Mouse (Mus musculus) hindbrain, embryonic 13.5 days (tissue): ENCODE data around the gene Blcap. TPM values are rescaled to one million over a fixed set of nuclear protein-coding genes. Genes with fewer than 3 reads are reported as not detected.

Experiments used
- ATAC-seq: fragments of 200-750 bp; cut with Nextera tagmentation; 2 replicates; pipeline ENCODE4 v1.8.0; 2017; ENCODE audit warnings: moderate TSS enrichment; ENCODE audit not compliant: low FRiP score
- H3K27ac ChIP-seq: fragments of 300-500 bp; sonication (generic); 2 replicates; pipeline ENCODE4 v1.5.1; 2015; ENCODE audit warnings: inconsistent platforms, mild to moderate bottlenecking, moderate library complexity
- H3K27me3 ChIP-seq: fragments of 300-500 bp; sonication (generic); 2 replicates; pipeline ENCODE4 v1.6.1; 2015; ENCODE audit warnings: mild to moderate bottlenecking, inconsistent platforms
- H3K36me3 ChIP-seq: fragments of 300-500 bp; sonication (generic); 2 replicates; pipeline ENCODE4 v1.6.1; 2015; ENCODE audit warnings: mild to moderate bottlenecking, inconsistent platforms
- H3K4me1 ChIP-seq: fragments of 300-500 bp; sonication (generic); replicated peaks from 2 replicates; pipeline ENCODE4 v1.6.1; 2015; ENCODE audit warnings: inconsistent platforms
- H3K4me2 ChIP-seq: fragments of 300-500 bp; sonication (generic); 2 replicates; pipeline ENCODE4 v1.6.1; 2015; ENCODE audit warnings: inconsistent platforms, mild to moderate bottlenecking, moderate library complexity
- H3K4me3 ChIP-seq: fragments of 300-500 bp; sonication (generic); 2 replicates; pipeline ENCODE4 v1.5.1; 2015; ENCODE audit warnings: mild to moderate bottlenecking, inconsistent platforms
- H3K9ac ChIP-seq: fragments of 300-500 bp; sonication (generic); 2 replicates; pipeline ENCODE4 v1.6.1; 2015; ENCODE audit warnings: mild to moderate bottlenecking, inconsistent platforms
- H3K9me3 ChIP-seq: fragments of 300-500 bp; sonication (generic); 2 replicates; pipeline ENCODE4 v1.6.1; 2016; ENCODE audit warnings: inconsistent platforms
- WGBS: fragments of 180-500 bp; shearing (Covaris S2); methylation state at CpG from one replicate; pipeline ENCODE4 v1.1.7; 2015; 5-methylcytosine and 5-hydroxymethylcytosine counted together
- polyA plus RNA-seq: library from polyadenylated mRNA; unstranded; fragments of >200 nt; fragmentation: Nextera tagmentation; extraction: Ambion mirVana; gene quantifications from 2 replicates; pipeline ENCODE4 v1.2.1, GENCODE M21; 2015

The Blcap gene
- polyA plus RNA-seq, 1 experiment from 2014 or later = 219 TPM

- Histone ChIP-seq H3K4me3 (no peak overlapping the region), H3K4me2 (no peak overlapping the region), H3K36me3 (peaks cover 65% of the 10 kb centered on the region), H3K4me1 (peaks cover 42% of the 10 kb centered on the region), H3K27me3 (no peaks in the 10 kb centered on the region), H3K27ac (peak overlapping the region; percentile 23), H3K9ac (no peak overlapping the region), H3K9me3 (peaks cover 48% of the 10 kb centered on the region)
- ATAC-seq = no peak
- 62% methylated on average over 9 of the region's 9 CpGs for WGBS
Observed at GRCm38 (mm10) chr2:157558051-157558450, 13.0 kb downstream of the Blcap start.

GRCm38 (mm10) chr2:157556074-157556698 lies 14.9 kb downstream of the Blcap start:
- Histone ChIP-seq H3K36me3 (peaks cover 46% of the 10 kb centered on the region), H3K27ac (no peak overlapping the region), H3K4me3 (no peak overlapping the region), H3K27me3 (no peaks in the 10 kb centered on the region), H3K9me3 (peaks cover 33% of the 10 kb centered on the region), H3K4me1 (peaks cover 44% of the 10 kb centered on the region), H3K9ac (no peak overlapping the region), H3K4me2 (no peak overlapping the region)
- ATAC-seq = no peak
- WGBS = 70% methylated on average over 5 of the region's 5 CpGs

GRCm38 (mm10) chr2:157552158-157552886 lies 18.8 kb downstream of the Blcap start:
- Histone ChIP-seq H3K36me3 (peaks cover 28% of the 10 kb centered on the region), H3K4me2 (no peak overlapping the region), H3K4me3 (no peak overlapping the region), H3K27ac (peak overlapping the region; percentile 25), H3K9me3 (0 out of 2 replicates have a peak, but pooled peaks cover 3% of the 10 kb centered on the region), H3K9ac (no peak overlapping the region), H3K27me3 (0 out of 2 replicates have a peak, but pooled peaks cover 3% of the 10 kb centered on the region), H3K4me1 (peaks cover 27% of the 10 kb centered on the region)
- no peak for ATAC-seq
- 80% methylated on average over 10 of the region's 10 CpGs for WGBS

- H3K4me3 ChIP-seq = no peak overlapping the region
- H3K36me3 ChIP-seq = peaks cover 21% of the 10 kb centered on the region
- no peak overlapping the region for H3K27ac ChIP-seq
- H3K27me3 ChIP-seq = 0 out of 2 replicates have a peak, but pooled peaks cover 3% of the 10 kb centered on the region
- no peak overlapping the region for H3K4me2 ChIP-seq
- H3K4me1 ChIP-seq = peaks cover 43% of the 10 kb centered on the region
- H3K9ac ChIP-seq = no peak overlapping the region
- WGBS = 83% methylated on average over 4 of the region's 4 CpGs
- no peaks in the 10 kb centered on the region for H3K9me3 ChIP-seq
- no peak for ATAC-seq
Observed at GRCm38 (mm10) chr2:157550292-157550691, 20.8 kb downstream of the Blcap start.

- Histone ChIP-seq H3K9ac (no peak overlapping the region), H3K27ac (peak overlapping the region; percentile 49), H3K4me3 (no peak overlapping the region), H3K27me3 (0 out of 2 replicates have a peak, but pooled peaks cover 3% of the 10 kb centered on the region), H3K4me2 (no peak overlapping the region), H3K36me3 (peaks cover 26% of the 10 kb centered on the region), H3K4me1 (peaks cover 51% of the 10 kb centered on the region), H3K9me3 (no peaks in the 10 kb centered on the region)
- ATAC-seq = no peak
Observed at GRCm38 (mm10) chr2:157546686-157547085, 24.4 kb downstream of the Blcap start.

GRCm38 (mm10) chr2:157544333-157544888 lies 26.7 kb downstream of the Blcap start:
- WGBS = 49% methylated on average over 9 of the region's 9 CpGs
- peak overlapping the region; percentile 69 for H3K27ac ChIP-seq

GRCm38 (mm10) chr2:157542415-157542814 lies 28.7 kb downstream of the Blcap start:
- peak overlapping the region; percentile 72 for H3K27ac ChIP-seq
- peaks cover 12% of the 10 kb centered on the region for H3K36me3 ChIP-seq
- no peak overlapping the region for H3K4me3 ChIP-seq
- no peaks in the 10 kb centered on the region for H3K9me3 ChIP-seq
- H3K9ac ChIP-seq = 0 out of 2 replicates have a peak overlapping the region, but pooled peaks have one; percentile 29
- whole genome bisulfite sequencing = 43% methylated on average over 4 of the region's 4 CpGs
- peaks cover 5% of the 10 kb centered on the region; the same call in 1 of the 2 replicates for H3K27me3 ChIP-seq
- ATAC-seq = no peak
- no peak overlapping the region for H3K4me2 ChIP-seq
- H3K4me1 ChIP-seq = peaks cover 83% of the 10 kb centered on the region

More at GRCm38 (mm10) chr2:157544333-157544888, 26.7 kb downstream of the Blcap start:
- H3K9ac ChIP-seq = no peak overlapping the region
- peaks cover 74% of the 10 kb centered on the region for H3K4me1 ChIP-seq
- no peak for ATAC-seq
- H3K27me3 ChIP-seq = 0 out of 2 replicates have a peak, but pooled peaks cover 3% of the 10 kb centered on the region
- H3K4me3 ChIP-seq = no peak overlapping the region
- no peak overlapping the region for H3K4me2 ChIP-seq
- no peaks in the 10 kb centered on the region for H3K9me3 ChIP-seq
- peaks cover 26% of the 10 kb centered on the region for H3K36me3 ChIP-seq

GRCm38 (mm10) chr2:157541631-157542030 lies 29.4 kb downstream of the Blcap start:
- 21% methylated on average over 8 of the region's 8 CpGs for WGBS
- no peak overlapping the region for H3K4me2 ChIP-seq
- no peak overlapping the region for H3K4me3 ChIP-seq
- no peak overlapping the region for H3K9ac ChIP-seq
- peaks cover 6% of the 10 kb centered on the region; the same call in 1 of the 2 replicates for H3K36me3 ChIP-seq
- H3K27ac ChIP-seq = peak overlapping the region; percentile 72
- H3K4me1 ChIP-seq = peaks cover 84% of the 10 kb centered on the region
- H3K27me3 ChIP-seq = peaks cover 5% of the 10 kb centered on the region; the same call in 1 of the 2 replicates
- ATAC-seq = no peak
- H3K9me3 ChIP-seq = no peaks in the 10 kb centered on the region

- H3K4me1 ChIP-seq = peaks cover 84% of the 10 kb centered on the region
- 19% methylated on average over 9 of the region's 9 CpGs for WGBS
- peaks cover 6% of the 10 kb centered on the region; the same call in 1 of the 2 replicates for H3K36me3 ChIP-seq
- H3K4me2 ChIP-seq = no peak overlapping the region
- ATAC-seq = no peak
- H3K9me3 ChIP-seq = no peaks in the 10 kb centered on the region
- peak overlapping the region; percentile 72 for H3K27ac ChIP-seq
- H3K9ac ChIP-seq = no peak overlapping the region
- no peak overlapping the region for H3K4me3 ChIP-seq
- peaks cover 5% of the 10 kb centered on the region; the same call in 1 of the 2 replicates for H3K27me3 ChIP-seq
Observed at GRCm38 (mm10) chr2:157540953-157541569, 30.0 kb downstream of the Blcap start.

GRCm38 (mm10) chr2:157540073-157540952 lies 30.8 kb downstream of the Blcap start:
- no peak for ATAC-seq
- Histone ChIP-seq H3K4me2 (no peak overlapping the region; the same call in 1 of the 2 replicates), H3K4me3 (no peak overlapping the region), H3K36me3 (peaks cover 6% of the 10 kb centered on the region; the same call in 1 of the 2 replicates), H3K9me3 (no peaks in the 10 kb centered on the region), H3K27ac (peak overlapping the region; percentile 72), H3K4me1 (peaks cover 78% of the 10 kb centered on the region), H3K9ac (no peak overlapping the region), H3K27me3 (peaks cover 5% of the 10 kb centered on the region; the same call in 1 of the 2 replicates)
- WGBS = 36% methylated on average over 24 of the region's 24 CpGs

GRCm38 (mm10) chr2:157537118-157537517 lies 34.0 kb downstream of the Blcap start:
- H3K36me3 ChIP-seq = no peaks in the 10 kb centered on the region
- no peak overlapping the region for H3K9ac ChIP-seq
- H3K4me3 ChIP-seq = no peak overlapping the region
- H3K27ac ChIP-seq = peak overlapping the region; percentile 91
- H3K9me3 ChIP-seq = no peaks in the 10 kb centered on the region
- no peak overlapping the region for H3K4me2 ChIP-seq
- H3K4me1 ChIP-seq = peaks cover 68% of the 10 kb centered on the region
- WGBS = 20% methylated on average over 7 of the region's 7 CpGs
- H3K27me3 ChIP-seq = peaks cover 5% of the 10 kb centered on the region; the same call in 1 of the 2 replicates
- no peak; the same call in 1 of the 2 replicates for ATAC-seq
